Mouse (Mus musculus): ENCODE measurements around the gene Arl16.

GRCm38 (mm10) chr11:120491317-120492023, 24.1 kb upstream of the Arl16 start, which contains the start of gene Slc25a10:
- TF ChIP-seq CTCF (conservative IDR thresholded peaks at IDR 0.05; ENCODE audit: insufficient read depth, insufficient read length, low read depth, low read length) = no peak
- TF ChIP-seq POLR2A (IDR thresholded peaks at IDR 0.05; ENCODE audit: low read depth, low read length) = peak; percentile 46
